Mouse (Mus musculus) kidney, postnatal 14 days (tissue): ENCODE measurements at regions not wholly inside any gene's neighbourhood (a gene's known extent, or its start where the extent isn't known, plus 50 kb on each side); places are given as distances from the start of the nearest gene placed in this dataset.

Source experiments
- DNase-seq: peaks from one replicate; pipeline ENCODE4 v3.0.0; 2022; ENCODE audit warnings: mixed read lengths

DNA sequence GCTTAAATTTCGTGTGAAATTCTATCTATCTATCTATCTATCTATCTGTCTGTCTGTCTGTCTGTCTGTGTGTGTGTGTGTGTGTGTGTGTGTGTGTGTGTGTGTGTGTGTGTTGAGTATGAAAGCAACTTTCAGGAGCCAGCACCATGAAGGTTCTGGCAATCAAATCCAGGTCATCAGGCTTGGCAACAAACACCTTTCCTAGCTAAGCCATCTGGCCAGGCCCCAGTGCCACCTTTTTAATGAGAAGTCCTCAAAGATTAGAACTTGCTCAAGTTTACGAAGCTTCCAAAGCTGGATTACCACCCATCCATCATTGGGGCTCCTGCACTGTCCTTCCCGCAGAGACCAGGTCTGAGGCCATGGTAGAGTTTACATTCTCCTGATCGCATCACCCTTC, 325.0 kb downstream of the Gm49356 start:
- no peak for DNase-seq

GRCm38 (mm10) chr15:59215239-59215638, 326.1 kb downstream of the Gm49356 start:
- DNase-seq: no peak

DNA sequence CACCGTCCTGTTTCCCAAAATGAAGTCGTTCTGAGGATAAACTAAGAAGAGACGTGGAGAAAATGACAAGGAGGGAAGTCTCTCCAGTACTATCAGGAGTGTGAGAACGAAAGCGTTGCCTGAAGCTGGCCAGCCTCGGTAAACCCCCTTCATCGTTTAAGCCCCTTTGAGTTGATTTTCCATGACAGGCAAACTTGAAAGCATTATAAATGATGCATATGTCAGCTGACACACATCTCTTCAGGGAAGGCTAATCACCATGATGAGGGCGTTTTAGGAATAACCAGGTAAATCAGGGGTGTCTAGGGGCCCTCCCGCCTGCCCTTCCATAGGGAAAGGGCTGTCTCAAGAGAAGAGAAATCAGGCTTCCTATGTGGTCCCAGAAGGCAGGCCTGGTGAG, 328.4 kb downstream of the Gm49356 start:
- DNase-seq: no peak

- no peak for DNase-seq
Measured at GRCm38 (mm10) chr15:59218916-59219315, 329.8 kb downstream of the Gm49356 start.

DNA sequence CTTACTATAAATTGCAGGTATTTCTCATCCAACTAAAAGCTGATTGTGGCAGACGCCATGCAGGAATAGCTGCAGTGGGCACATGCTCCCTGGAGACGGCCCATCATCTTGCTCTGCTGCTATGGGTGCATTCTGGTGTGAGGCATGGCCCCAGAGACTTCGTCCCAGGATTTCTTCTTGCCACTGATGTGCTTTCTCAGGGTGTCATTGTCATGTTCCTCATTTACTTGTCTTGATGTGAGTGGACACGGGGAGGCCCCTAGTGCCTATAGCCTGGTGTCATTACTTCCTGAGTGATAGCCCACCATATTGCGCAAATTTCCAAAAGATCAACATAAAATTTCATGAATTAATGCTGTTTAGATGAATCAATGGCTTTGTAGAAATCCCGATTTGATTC, 336.5 kb downstream of the Gm49356 start:
- DNase-seq: no peak

DNA sequence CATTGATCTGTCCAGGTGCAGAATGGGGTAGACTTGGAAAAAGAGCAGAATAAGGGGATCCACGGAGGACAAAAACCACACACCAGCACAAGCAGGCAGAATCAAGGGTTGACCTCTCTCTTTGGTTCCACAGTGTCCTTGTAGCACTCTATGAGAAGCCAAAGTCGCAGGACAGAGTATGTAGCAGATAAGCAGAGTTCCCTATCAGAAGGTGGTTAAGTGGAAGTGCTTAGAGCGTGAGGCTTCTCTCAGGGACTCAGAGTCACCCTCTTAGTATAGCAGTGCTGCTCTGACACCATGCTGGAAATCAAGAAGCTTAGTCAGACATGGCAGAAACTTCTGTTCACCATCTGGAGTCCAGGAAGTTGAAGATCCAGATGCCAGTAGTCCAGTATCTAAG, 338.2 kb downstream of the Gm49356 start:
- DNase-seq: no peak

GRCm38 (mm10) chr15:59230536-59230935, 341.4 kb downstream of the Gm49356 start:
- no peak for DNase-seq

DNA sequence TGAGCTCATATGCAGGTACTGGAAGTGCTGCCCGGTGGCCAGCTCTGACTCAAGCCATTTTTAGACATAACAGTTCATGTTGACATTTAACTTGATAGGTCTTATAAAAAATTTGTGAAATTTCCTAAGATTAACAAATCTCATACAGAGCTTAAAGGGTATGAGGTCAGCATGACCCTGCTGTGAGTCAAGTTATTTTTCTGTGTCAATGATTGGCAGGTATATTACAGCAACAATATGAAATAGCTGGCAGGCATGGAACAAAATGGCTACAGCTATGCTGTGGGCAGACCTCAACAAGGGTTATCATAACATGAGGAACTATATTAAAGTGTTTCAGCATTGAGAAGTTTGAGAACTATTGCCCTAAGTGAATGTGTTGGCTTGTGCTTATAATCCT, 342.6 kb downstream of the Gm49356 start:
- DNase-seq: no peak

DNA sequence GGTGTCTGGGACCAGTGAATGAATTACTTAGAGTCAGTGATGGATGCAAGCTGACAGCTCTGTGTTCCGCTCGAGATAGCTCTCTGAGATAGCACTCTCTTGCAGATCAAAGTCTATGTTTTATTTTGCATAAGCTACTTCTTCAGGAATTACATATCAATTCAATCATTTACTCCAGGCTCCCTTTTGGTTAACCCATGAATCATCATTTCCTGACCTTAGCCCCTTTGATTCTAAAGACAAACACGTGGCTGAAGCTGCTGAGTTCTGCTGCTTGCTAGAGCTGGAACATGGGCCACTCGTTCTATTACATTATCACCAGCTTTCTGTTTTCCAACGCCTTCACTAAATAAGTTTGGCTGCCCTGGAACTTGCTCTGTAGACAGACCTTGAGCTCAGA, 343.2 kb downstream of the Gm49356 start:
- DNase-seq: no peak

- no peak for DNase-seq
Measured at GRCm38 (mm10) chr15:59237446-59238161, 348.5 kb downstream of the Gm49356 start.

- no peak for DNase-seq
Measured at GRCm38 (mm10) chr15:59241752-59242151, 352.7 kb downstream of the Gm49356 start.

DNA sequence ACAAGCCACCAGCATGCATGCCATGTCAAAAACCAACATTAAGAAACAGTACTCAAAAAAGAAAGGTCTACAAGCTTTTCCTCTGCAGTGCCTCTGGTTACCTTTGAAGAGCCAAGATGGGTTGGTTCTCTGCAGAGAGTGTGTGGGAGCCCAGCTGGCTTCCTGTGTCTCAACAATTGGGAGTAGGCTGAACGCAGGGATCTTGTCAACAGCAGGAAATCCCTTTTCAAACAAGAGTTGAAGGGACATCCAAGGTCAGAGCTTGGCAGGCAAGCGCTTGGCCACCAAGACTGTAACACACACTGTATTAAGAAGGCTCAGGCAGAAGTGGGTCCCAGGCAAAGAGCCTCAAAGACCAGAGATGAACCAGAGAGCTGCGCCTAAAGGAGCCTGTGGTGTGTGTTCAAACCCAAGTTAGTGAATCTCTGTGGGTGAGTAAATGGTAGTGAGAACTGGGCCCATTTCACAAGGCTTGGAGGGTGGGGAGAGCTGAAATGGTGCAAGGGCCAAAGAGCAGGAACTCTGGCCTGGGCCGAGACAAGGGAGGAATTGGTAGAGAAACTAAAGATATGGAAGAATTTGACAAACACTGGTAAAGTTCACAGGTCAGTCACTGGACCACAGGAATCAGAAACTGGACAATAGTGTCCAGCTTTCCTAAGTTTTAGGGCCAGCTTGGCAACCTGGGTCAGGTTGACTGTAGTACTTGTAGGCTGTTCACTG, 357.0 kb downstream of the Gm49356 start:
- DNase-seq: peak; percentile 69

DNA sequence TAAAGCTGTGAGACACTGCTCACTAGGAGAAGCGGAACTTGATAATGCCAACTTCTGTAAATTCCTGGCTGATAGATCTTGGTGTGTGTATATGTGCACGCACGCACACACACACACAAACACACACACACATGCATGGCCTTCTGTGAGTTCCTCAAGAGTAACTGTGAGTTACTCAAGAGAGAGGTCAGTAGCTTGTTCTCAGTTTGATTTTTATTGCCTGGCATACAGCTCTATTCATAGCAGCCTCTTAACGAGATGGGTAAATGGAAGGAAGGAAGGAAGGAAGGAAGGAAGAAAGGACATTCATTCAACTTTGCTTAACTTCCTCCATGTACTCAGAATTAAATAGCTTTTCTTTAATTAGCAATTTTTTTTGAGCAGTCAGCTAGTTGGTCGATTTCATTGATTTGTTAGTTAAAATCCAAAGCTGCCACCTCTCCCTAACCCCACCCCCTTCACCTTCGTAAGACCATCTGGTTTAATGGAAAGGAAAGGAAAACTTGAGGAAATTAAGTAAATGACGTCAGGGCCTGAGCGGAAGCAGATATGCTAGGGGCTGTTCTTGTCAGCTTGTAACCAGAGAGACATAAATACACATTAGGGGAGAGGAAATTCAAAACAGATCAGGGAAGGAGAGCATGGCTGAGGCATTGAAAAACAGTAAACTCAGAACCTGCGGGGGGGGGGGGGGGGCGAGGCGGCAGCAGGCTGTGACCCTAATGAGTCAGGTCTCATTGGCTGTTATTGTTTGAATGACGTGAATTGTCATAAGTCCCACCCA, 359.6 kb downstream of the Gm49356 start:
- DNase-seq: peak; percentile 19

GRCm38 (mm10) chr15:59261380-59261779, 372.3 kb downstream of the Gm49356 start:
- peak; percentile 59 for DNase-seq

DNA sequence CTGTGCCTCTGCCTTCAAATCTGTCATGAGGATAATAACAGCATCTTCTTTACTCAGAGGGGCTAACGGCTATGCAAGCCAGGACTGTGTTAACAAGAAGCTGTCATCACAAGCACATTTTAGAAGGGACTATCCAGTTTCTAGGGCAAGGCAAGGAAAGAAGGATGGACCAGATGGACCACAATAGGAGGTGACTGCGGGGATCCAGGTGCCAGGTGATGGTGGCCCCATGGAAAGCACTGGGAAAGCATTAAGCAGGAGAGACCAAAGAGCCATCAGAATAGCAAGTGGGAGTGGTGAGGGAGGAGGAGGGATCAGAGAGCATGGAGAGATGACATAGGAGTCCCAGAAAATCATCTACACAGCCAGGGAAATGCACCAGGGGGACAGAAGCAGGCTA, 373.3 kb downstream of the Gm49356 start:
- no peak for DNase-seq

DNA sequence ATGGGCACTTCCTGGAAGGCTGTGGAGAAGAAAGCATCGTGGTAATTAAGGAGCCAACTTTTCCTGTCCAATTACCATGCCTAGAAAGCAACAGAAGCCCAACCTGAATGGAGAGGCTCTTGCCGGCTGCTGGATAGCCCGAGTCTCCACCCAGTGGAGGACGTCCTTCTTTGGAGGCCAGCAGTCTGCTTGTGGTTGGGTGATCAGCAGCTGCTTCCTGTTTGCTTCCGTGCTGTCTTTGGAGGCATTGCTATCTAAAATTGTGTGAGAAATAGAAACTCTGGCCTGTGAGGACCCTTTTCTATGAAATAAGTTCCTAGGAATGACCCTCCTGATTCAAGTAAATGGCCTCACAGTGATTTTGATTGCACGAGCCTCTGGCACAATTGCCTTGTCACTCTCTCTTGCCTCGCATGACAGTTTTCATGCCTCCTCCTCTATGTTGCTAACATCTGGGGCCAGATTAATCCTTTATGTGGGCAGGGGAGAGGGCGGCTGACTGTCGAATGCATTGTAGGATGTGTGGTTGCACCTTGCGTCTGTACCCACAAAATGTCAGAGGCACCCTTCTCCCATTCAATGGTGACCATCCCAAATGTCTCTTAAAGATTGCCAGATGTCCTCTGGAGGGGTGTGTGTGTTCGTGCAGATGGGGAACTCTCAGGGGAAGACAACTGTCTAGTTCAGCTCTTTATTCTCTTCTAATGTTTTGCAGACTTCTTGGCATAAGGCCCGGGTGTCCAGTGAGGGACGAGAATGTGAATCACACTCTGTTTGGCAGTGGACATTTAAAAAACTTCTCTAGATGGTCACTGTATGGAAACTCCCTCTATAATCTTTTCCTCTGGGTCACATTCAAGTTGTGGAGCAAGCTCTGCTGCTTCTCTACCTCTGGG, 374.6 kb downstream of the Gm49356 start:
- DNase-seq: peak; percentile 52
